Mouse (Mus musculus): ENCODE data around the gene Zmiz1.

The Zmiz1 gene

GRCm38 (mm10) chr14:25489336-25490078 lies 30.5 kb downstream of the Zmiz1 start:
- DNase-seq (ENCODE audit: low read depth, low spot score): no peak

GRCm38 (mm10) chr14:25491961-25492360 lies 33.0 kb downstream of the Zmiz1 start:
- DNase-seq (ENCODE audit: low read depth, low spot score): no peak

- no peak for DNase-seq (ENCODE audit: low read depth, low spot score)
Measured at GRCm38 (mm10) chr14:25492567-25493279, 33.7 kb downstream of the Zmiz1 start.

GRCm38 (mm10) chr14:25493301-25494241 lies 34.6 kb downstream of the Zmiz1 start:
- peak; percentile 73 for DNase-seq (ENCODE audit: low read depth, low spot score)

GRCm38 (mm10) chr14:25494778-25495177 lies 35.8 kb downstream of the Zmiz1 start:
- no peak for DNase-seq (ENCODE audit: low read depth, low spot score)

- DNase-seq (ENCODE audit: low read depth, low spot score): no peak
Measured at GRCm38 (mm10) chr14:25496116-25496515, 37.1 kb downstream of the Zmiz1 start.

GRCm38 (mm10) chr14:25496989-25497388 lies 38.0 kb downstream of the Zmiz1 start:
- DNase-seq (ENCODE audit: low read depth, low spot score): no peak

GRCm38 (mm10) chr14:25497596-25497995 lies 38.6 kb downstream of the Zmiz1 start:
- no peak for DNase-seq (ENCODE audit: low read depth, low spot score)

GRCm38 (mm10) chr14:25498367-25498766 lies 39.4 kb downstream of the Zmiz1 start:
- no peak for DNase-seq (ENCODE audit: low read depth, low spot score)

- DNase-seq (ENCODE audit: low read depth, low spot score): no peak
Measured at GRCm38 (mm10) chr14:25499526-25499925, 40.5 kb downstream of the Zmiz1 start.

GRCm38 (mm10) chr14:25500511-25501120 lies 41.6 kb downstream of the Zmiz1 start:
- DNase-seq (ENCODE audit: low read depth, low spot score): no peak

- DNase-seq (ENCODE audit: low read depth, low spot score): no peak
Measured at GRCm38 (mm10) chr14:25501481-25501880, 42.5 kb downstream of the Zmiz1 start.

- DNase-seq (ENCODE audit: low read depth, low spot score): no peak
Measured at GRCm38 (mm10) chr14:25502355-25502754, 43.4 kb downstream of the Zmiz1 start.

- no peak for DNase-seq (ENCODE audit: low read depth, low spot score)
Measured at GRCm38 (mm10) chr14:25504241-25504640, 45.3 kb downstream of the Zmiz1 start.

- DNase-seq (ENCODE audit: low read depth, low spot score): no peak
Measured at GRCm38 (mm10) chr14:25505201-25505671, 46.3 kb downstream of the Zmiz1 start.

- no peak for DNase-seq (ENCODE audit: low read depth, low spot score)
Measured at GRCm38 (mm10) chr14:25508111-25508756, 49.2 kb downstream of the Zmiz1 start.

- DNase-seq (ENCODE audit: low read depth, low spot score): no peak
Measured at GRCm38 (mm10) chr14:25508757-25509139, 49.8 kb downstream of the Zmiz1 start.

- no peak for DNase-seq (ENCODE audit: low read depth, low spot score)
Measured at GRCm38 (mm10) chr14:25509450-25510129, 50.6 kb downstream of the Zmiz1 start.

- DNase-seq (ENCODE audit: low read depth, low spot score): no peak
Measured at GRCm38 (mm10) chr14:25510362-25510761, 51.4 kb downstream of the Zmiz1 start.

- DNase-seq (ENCODE audit: low read depth, low spot score): no peak
Measured at GRCm38 (mm10) chr14:25510987-25511386, 52.0 kb downstream of the Zmiz1 start.

Data from CD4-positive, CD25-positive, alpha-beta regulatory T cell, adult 2 months (primary cell).